Mouse (Mus musculus): ENCODE results near the gene Tuba3b.

Tuba3b gene

DNA sequence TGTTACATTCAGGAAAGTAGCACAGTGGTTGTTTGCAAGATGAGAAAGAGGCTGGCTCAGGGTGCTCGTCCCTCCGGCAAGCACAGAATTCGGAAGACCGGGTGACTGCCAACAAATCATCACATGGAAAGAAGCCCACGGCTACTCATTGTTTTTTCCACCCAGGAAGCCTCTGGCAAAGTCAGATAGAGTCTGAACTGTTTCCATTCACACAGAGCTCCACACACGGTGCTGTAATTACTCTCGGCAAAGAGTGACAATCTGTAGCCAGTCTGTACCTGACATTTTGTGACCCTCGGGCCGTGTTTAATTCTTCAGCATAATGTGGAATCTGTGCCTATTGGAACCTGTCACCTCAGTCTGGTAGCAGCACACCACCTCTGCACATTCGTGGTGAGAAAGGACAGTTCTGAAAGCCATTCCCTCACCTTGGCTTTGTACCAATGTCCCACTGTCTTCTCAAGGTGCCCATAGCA is 54.1 kb downstream of the Tuba3b start:
- DNase-seq = peak; percentile 69 to 73

Measured in cerebellum, postnatal 25 days (tissue).